Mouse (Mus musculus): ENCODE results near the gene Fcgr1.
"Not testable (repeated sequence)": the region's sequence is repeated elsewhere in the genome, so short reads cannot be mapped to it uniquely, and the experiment has no call there.

Fcgr1 gene

DNA sequence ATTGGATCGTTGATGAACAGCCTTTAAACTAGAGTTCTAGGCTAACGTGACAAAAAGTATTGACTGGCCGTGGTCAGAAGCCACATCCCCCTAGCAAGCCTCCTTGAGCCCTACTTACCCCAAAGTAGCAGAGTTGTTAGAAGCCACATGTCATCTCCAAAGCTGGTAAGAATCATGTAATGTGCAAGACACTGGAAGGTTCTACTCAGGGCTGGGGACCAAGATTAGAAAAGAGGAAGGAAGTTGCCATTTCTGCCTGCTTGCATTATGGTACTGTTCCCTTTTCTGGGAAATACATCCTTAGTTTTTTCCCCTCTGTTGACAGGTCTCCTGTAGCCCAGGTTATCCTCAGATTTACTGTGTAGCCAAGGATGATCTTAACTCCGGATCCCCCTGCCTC lies at the start of gene Fcgr1:
Fcgr1 (minus strand) TSS at position 183 of the 400 bp plus-strand sequence.
- DNase-seq (ENCODE audit: low read depth): no peak

DNA sequence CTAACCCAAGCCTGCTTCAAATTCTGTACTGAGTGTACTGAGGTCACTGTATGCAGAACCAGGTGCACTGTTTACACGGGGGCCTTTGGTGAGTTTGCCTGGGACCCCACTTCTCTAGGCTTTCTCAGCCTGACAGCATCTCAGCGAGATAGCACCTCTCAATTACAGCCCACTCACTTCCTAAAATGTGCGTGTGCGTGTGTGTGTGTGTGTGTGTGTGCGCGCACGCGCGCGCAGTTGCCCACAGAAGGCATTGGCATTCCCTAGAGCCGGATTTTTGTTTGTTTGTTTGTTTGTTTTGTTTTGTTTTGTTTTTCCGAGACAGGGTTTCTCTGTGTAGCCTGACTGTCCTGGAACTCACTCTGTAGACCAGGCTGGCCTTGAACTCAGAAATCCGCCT lies 48.9 kb upstream of the Fcgr1 start:
- not testable (repeated sequence) for DNase-seq (ENCODE audit: low read depth)

DNA sequence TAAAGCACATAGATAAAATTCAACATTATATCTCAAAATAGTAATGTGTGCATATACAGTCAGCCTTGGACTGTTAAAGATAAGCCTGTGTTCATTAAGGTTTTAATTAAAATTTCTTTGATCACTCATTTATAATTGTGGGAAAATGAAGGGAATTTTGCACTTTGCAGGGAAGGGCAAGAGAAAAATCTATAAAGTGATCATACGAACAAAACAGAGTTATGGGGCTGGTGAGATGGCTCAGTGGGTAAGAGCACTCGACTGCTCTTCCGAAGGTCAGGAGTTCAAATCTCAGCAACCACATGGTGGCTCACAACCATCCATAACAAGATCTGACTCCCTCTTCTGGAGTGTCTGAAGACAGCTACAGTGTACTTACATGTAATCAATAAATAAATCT lies 48.3 kb upstream of the Fcgr1 start:
- not testable (repeated sequence) for DNase-seq (ENCODE audit: low read depth)

DNA sequence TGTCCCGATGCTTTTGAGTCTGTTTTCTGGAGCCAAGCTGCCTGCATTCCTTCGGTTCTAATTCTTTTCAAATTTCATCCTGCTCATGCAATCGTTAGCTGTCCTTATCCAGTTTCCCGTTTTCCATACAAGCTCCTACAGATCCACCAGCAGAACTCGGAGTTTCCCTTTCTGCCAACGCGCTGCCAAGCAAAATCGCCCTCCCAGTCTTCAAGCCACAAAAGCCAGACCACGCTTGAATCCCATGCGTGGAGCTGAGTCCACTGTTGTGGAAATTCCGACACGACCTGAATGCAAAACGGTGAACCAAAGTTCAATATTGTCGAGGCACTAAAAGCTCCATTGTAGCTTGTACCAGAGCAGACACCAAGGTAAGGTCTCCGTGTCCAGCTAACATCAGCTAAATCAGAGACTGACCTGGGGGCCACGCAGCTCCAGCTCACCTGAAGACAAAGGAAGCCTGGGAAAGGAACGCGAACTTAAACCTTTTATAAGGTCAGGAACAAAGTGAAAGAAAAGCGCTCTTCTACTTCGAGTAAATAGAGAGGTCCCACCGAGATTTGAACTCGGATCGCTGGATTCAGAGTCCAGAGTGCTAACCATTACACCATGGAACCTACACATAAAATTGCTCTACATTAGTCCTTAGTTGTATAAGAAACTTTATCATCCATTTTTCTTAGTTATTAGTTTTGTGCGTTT lies 47.0 kb upstream of the Fcgr1 start:
- DNase-seq (ENCODE audit: low read depth): peak; percentile 60

DNA sequence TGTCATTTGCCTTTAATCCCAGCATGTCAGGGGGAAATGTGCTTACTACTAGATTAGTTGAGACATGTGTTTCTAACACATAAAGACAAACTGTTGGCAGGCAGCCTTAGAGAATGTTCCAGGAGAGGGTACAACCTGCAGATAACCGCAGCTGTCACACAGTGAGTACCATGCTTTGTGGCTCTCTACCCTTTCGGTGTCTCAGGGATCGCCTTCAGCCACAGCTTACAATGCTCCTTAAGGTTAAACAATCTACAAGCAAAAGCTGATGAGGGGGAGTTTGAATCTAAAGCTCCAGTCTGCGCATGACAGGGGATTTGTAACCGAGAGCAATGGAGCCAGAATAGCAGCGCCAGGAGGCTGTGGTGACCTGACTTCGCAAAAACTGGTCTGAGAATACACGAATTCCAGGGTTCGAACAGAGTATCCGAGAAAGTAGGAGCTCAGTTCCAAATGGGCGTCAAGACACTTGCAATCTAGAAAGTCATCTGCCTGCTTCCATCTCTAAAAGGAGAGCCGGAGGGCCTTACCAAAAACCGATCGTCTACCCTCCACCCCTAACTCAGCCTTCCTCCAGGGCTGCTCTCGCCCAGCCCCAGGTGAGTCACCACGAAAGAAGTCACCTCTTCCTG lies 45.2 kb upstream of the Fcgr1 start:
- no peak for DNase-seq (ENCODE audit: low read depth)

DNA sequence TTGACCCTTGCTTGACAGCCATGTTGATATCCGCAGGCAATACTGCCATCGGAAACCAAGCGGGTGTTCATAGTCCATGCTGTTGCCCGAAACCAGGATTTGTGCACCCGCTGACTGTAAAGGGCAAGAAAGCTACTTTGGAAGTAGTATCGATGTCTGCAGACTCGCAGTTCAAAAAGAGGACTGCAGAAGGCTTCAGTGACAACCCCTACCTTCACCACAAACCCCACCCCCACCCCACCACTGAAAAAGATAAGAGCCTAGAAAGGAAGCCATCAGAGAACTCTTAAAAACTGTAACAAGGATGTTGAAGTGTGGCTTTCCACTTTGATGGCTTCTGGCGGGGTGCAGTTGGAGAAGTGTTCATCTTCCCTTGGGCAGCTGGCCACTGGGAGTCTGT lies 44.3 kb upstream of the Fcgr1 start:
- no peak for DNase-seq (ENCODE audit: low read depth)

DNA sequence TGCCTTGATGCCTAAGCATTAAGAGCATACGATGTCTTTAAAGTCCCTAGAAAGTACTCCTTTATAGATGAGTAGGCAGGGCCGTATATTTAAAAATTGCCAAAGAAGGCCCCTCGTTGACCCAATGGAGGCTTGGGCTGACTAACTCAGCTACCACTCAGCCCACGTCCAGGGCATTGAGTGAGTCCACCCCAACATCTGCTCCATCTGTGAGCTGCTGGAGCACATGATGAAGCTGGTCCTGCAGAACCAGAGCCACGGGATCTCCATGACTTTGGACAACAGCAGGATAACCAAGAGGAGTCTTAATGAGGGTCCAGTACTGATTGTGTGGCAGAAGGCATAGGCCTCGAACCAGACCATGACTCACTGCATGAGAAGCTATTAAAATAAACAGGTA lies 43.5 kb upstream of the Fcgr1 start:
- DNase-seq (ENCODE audit: low read depth): no peak

DNA sequence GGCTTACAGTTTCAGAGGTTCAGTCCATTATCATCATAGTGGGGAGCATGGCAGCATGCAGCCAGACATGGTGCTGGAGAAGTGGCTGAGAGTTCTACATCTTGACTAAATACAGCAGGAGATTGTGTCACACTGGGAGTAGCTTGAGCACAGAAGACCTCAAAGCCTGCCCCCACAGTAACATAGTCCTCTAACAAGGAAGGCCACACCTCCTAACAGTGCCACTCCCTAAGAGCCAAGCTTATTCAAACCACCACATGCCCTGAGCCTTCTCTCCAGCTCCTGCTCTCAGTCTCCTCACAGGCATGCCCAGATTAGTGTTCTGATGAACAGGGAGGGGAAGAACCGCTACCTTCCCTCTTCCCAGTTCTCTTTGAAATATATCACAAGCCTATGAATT lies 42.9 kb upstream of the Fcgr1 start:
- no peak for DNase-seq (ENCODE audit: low read depth)

DNA sequence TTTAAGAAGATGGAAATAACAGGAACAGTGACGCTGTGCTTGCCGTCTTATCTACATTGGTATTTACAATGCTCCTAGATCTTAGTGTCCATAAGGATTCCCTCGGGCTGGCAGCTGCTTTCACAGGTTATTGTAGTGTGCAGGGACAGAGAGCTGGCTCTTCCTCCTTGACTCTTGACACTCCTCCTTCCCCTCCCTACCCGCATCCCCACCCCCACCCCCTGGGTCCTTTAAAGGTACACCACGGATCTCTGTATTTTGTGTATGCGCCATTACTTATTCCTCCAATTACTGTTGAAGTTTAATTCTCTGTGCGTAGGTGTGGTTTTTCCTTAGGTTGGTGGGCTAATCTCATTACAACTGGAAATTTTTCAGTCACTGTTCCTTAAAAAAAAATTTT lies 41.8 kb upstream of the Fcgr1 start:
- DNase-seq (ENCODE audit: low read depth): no peak

DNA sequence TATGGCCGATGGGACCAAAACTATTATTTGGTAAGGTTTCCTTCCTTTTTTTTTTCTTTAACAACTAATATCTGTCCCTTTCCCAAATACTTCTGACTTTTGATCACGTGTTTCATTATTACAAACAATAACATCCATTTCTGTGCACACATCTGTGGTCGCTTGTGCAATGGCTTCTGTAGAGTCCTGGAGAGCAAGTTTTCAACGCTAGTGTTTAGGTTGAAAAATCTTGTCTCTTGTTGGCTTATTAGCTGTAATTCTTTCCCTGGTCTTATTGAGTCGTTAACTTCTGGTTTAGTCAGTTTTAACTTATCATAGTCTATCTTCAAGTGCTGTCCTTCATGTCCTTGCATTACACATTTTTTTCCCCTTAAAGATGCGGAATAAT lies 41.4 kb upstream of the Fcgr1 start:
- DNase-seq (ENCODE audit: low read depth): no peak

DNA sequence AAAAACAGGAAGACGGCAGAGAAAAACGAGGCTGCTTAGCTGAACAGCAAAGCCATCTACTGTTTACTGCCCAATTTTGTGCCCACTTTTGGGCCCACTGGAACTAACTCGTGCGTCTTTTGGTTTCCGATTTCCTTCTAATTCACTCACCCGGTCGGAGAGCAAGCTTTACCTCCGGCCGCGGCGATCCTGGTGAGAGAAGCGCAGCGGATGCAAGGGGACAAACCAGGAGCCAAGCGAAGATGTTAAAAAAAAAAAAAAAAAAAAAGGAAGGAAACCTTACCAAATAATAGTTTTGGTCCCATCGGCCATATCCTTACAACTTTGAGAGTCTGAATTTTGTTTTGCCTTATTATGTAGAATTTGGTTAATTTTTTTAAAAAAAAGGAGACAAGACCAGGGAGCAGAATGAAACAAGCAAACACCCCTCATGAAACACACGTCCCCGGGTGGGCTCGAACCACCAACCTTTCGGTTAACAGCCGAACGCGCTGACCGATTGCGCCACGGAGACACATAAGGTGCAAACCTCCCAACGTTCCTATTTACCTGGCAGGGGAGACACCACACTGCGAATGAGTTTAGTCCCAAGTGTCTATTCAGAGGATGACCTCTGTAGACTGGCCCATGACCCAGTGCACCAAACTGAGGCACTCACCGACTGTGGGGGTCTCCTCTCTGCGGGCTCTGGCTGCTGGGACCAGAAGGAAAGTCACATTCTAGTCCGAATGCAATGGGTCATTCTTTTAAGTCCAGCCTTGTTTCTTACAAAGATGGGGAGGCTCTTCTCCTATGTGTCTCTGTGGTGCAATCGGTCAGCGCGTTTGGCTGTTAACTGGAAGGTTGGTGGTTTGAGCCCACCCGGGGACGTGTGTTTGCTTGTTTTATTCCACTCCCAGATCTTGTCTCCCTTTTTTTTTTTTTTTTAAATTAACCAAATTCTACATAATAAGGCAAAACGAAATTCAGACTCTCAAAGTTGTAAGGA lies 40.7 kb upstream of the Fcgr1 start:
- no peak for DNase-seq (ENCODE audit: low read depth)

DNA sequence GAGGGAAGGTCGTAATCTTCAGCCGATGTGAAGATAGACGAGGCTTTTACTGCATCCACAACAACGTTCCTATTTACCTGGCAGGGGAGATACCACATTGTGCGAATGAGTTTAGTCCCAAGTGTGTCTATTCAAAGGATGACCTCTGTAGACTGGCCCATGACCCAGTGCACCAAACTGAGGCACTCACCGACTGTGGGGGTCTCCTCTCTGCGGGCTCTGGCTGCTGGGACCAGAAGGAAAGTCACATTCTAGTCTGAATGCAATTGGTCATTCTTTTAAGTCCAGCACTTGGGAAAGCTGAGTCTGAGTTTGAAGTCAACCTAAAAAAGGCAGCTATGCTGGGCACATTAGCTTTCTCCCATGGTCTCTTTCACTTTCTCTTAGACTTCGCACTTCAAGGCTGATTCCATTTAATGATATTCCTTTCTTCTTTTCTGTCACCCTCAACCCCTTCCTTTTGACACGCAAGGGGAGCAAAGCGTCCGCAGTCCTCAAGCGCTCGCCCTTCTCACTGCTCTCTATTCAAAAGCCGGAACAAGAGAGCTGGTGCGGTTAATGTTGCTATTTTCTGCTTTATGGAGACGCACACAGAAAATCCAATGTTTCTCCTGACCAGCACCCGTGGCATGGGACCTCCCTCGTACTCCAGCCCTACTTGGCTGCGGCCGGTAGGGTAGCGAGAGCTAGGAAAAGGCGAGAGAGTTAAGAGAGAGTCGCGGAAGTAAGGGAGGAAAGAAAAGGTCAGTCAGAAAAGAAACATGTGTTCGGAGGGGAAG lies 39.8 kb upstream of the Fcgr1 start:
- no peak for DNase-seq (ENCODE audit: low read depth)

DNA sequence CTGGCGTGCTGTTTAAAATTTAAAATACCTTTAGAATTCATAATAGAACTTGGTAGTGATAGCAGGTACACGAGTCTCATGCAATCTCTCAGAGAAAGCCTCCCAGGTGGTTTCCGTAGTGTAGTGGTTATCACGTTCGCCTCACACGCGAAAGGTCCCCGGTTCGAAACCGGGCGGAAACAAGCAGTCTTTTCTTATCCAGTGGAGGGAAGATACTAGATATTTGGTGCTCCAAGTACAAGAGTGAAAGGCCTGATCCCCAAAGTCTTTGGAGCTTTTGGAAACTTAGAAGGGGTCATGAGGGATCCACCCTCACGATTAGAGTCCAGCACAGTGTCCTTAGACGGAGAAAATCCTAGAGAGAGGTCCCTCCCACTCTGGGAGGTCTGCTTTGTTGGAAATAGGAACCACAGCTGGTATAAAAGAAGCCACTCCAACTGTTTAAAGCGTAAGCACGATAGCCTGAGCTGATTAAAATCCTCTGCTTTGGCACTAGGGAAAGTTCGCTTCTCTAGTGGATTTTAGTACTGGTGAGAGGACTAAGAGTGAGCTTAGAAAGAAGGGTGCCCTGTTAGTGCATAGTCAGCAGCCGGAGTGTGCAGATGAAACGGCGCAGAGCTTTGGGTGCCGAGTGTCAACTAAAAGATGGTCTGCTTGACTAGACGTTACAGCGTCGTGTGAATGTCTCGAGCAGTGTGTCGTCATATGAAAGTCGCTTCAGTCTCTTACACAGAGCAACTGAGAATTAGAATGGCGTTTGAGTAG lies 39.0 kb upstream of the Fcgr1 start:
- peak; percentile 43 for DNase-seq (ENCODE audit: low read depth)

DNA sequence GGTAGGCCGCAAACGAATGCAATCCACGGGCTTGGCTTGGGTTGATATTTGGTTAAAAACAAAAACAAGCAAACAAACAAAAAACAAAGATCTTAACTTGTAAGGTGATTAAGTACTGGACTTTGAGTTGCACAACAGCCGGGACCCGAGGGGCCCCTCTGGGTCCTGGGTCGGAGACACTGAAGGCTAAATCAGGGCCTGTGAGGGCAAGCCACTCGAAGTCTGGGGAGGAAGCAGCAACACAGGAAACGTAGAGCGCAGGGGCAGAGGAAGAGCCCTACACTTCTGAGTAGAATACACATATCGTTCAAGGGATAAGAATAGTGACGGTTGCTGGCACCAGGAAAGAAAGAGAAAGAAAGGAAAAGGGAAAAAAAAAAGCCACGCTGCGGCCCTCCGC lies 38.2 kb upstream of the Fcgr1 start:
- DNase-seq (ENCODE audit: low read depth): no peak

DNA sequence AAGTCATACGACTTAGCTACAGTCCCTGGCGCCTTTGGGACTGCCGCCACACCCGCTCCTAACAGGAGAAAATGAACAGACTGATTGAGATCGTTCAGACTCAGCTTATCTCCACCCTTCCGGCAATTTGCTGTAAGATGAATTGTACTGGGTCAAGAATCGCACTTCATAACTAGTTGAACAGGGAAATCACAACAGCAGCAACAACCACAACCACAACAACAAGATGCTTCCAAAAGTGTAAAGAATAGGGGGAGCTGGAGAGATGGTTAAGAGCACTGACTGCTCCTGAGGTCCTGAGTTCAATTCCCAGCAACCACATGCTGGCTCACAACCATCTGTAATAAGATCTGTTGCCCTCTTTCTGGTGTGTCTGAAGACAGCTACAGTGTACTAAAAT lies 37.7 kb upstream of the Fcgr1 start:
- DNase-seq (ENCODE audit: low read depth): no peak

DNA sequence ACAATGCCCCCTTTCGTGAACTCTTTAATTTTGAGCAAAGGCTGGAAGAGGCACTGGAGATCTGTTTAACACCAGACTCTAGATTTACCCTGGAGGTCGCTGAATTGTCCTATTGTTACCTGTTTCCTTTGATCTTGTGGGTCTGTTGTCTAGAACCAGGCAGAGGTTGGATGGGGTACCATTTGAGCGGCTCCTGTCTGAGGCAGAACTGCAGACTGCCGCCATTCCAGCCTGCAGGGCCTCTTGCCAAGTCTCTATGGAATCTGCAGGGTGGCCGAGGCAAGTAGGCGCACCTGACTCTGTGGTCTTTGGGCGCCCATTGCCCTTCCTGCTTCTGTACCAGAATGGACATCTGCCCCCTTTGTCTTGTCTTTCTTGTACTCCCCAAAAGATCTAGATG lies 36.8 kb upstream of the Fcgr1 start:
- no peak for DNase-seq (ENCODE audit: low read depth)

DNA sequence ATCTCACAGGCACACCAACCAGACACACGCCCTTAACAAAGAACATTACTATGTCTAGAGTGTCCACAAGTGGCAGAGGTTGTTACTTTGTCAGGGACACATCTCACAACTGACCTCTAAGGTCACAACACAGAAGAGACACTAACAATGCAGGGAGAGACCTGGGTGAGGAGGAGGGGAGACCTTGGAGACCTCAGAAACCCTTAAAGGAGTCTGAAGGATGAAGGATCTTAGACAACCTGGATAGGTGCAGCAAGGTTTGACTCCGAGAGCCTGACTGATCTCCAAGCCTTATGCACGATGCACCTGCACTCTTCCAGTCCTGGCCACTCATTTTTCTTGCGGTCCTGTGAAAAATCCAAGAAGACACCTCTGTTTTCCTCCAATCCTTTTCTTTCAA lies 36.4 kb upstream of the Fcgr1 start:
- DNase-seq (ENCODE audit: low read depth): no peak

DNA sequence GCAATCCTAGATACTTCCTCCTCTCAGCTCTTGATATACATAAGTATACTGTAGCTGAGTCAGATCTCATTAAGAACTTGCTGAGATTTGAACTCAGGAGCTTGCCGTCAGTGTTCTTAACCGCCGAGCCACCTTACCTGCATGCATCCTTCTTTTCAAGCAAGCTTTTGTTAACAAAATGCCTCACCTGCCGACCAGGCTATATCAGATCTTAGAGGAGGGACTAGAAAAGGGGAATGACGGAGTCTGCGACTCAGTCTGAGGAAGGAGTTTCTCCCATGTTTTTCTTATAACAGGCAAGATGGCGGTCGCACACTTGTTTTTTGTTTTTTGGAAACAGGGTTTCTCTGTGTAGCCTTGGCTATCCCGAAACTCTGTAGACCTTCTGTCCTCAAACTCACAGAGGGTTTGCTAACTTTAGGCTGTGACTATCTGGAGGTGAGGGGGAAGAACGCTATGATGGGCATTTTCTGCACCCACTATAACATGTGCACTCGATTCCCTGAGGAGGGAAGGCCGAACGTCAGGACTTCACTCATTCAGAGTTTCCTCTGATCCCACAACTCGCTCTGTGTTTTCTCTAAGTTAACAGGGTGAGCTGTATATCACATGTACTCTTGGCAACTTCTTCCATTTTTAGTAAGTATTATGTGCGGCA lies 35.1 kb upstream of the Fcgr1 start:
- no peak for DNase-seq (ENCODE audit: low read depth)

DNA sequence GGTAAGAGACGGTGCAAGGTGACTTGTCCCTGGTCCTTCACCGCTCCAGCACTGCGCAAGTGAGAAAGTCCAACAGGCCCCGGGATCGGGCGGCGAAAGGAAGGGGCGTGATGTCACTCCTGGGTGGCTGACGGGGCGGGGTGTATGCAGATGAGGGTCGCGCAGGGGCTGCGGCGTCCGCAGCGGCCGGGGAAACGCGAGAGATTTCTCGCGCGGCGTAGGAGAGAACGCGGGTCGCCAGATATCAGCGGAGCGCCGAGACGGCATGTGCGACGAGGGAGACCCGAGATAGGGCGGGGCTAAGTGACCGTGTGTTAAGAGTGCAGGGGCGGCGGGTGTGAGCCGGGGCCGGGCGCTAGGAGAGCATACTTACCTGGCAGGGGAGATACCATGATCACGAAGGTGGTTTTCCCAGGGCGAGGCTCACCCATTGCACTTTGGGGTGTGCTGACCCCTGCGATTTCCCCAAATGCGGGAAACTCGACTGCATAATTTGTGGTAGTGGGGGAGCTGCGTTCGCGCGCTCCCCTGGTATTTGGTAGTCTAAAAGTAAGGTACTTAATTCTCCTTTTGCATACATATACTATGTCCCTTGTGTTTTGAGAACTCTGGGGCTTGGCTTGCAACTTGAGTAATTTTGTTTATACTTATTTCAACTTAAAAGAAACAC lies 34.4 kb upstream of the Fcgr1 start:
- peak; percentile 53 for DNase-seq (ENCODE audit: low read depth)

DNA sequence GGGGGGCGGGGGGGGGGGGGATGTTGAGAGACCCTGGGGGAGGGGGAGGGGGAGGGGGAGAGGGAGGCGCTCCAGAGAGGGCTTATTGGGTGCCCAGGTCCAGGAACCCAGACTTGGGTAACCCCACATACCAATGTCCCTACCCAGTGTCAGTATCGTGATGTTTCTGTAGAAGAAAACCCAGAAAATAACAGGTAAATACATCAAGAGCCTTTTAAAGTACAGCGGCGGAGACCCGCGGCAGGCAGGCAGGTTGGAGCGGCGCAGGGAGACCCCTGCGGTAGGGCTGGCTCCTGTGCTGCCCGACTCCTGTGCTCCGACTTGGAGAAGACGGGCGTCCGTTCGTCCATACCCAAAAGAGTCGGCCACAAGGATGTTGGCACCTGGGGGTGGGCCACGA lies 33.9 kb upstream of the Fcgr1 start:
- DNase-seq (ENCODE audit: low read depth): no peak
